Mouse (Mus musculus) kidney, postnatal 0 days (tissue): ENCODE results near the gene Zfp454. TPM values are rescaled to one million over a fixed set of nuclear protein-coding genes. Genes with fewer than 3 reads are reported as not detected.

Experiments used
- ATAC-seq: fragments of 200-750 bp; cut with Nextera tagmentation; replicated peaks from 2 replicates; pipeline ENCODE4 v1.8.0; 2017; ENCODE audit warnings: low read depth, moderate number of reproducible peaks, moderate TSS enrichment, moderate library complexity; ENCODE audit not compliant: low FRiP score
- DNase-seq: peaks from one replicate; pipeline ENCODE4 v3.0.0-alpha.2; 2016; ENCODE audit warnings: low spot score
- H3K27ac ChIP-seq: fragments of 300-500 bp; sonication (generic); 2 replicates; pipeline ENCODE4 v1.5.1; 2014; ENCODE audit warnings: mild to moderate bottlenecking
- H3K27me3 ChIP-seq: fragments of 300-500 bp; sonication (generic); 2 replicates; pipeline ENCODE4 v1.6.1; 2014; ENCODE audit warnings: low read length, mixed read lengths; ENCODE audit not compliant: insufficient read depth
- H3K36me3 ChIP-seq: fragments of 300-500 bp; sonication (generic); 2 replicates; pipeline ENCODE4 v1.6.1; 2014; ENCODE audit warnings: low read length, mixed read lengths; ENCODE audit not compliant: insufficient read depth
- H3K4me1 ChIP-seq: fragments of 300-500 bp; sonication (generic); replicated peaks from 2 replicates; pipeline ENCODE4 v1.6.1; 2014; ENCODE audit warnings: antibody characterized with exemption, low read length, mixed read lengths; ENCODE audit not compliant: insufficient read depth
- H3K4me2 ChIP-seq: fragments of 300-500 bp; sonication (generic); 2 replicates; pipeline ENCODE4 v1.6.1; 2014; ENCODE audit warnings: mild to moderate bottlenecking, low read length, moderate library complexity, mixed read lengths
- H3K4me3 ChIP-seq: fragments of 300-500 bp; sonication (generic); replicated peaks from 2 replicates; pipeline ENCODE4 v1.5.1; 2014; ENCODE audit warnings: low read depth, low read length
- H3K9ac ChIP-seq: fragments of 300-500 bp; sonication (generic); 2 replicates; pipeline ENCODE4 v1.6.1; 2014; ENCODE audit warnings: low read depth, low read length
- H3K9me3 ChIP-seq: fragments of 300-500 bp; sonication (generic); replicated peaks from 2 replicates; pipeline ENCODE4 v1.6.1; 2016; ENCODE audit warnings: low read length, inconsistent platforms, mixed read lengths
- CTCF ChIP-seq: IDR thresholded peaks from 2 replicates; pipeline ENCODE4 v1.5.1; 2016; ENCODE audit warnings: antibody characterized with exemption, low read depth, mild to moderate bottlenecking, moderate library complexity
- WGBS: fragments of 180-500 bp; shearing (Covaris S2); extraction: QIAGEN DNeasy Blood & Tissue Kit; methylation state at CpG from one replicate; pipeline ENCODE4 v1.1.7; 2014; 5-methylcytosine and 5-hydroxymethylcytosine counted together
- polyA plus RNA-seq: library from polyadenylated mRNA; unstranded; fragments of >200 nt; fragmentation: Nextera tagmentation; extraction: Ambion mirVana; gene quantifications from 2 replicates; pipeline ENCODE4 v1.2.1, GENCODE M21; 2015

Gene Zfp454
- polyA plus RNA-seq = 5.8 and 7.4 TPM in 2 replicates

- H3K27me3 ChIP-seq = no peaks in the 10 kb centered on the region
- H3K36me3 ChIP-seq = peaks cover 6% of the 10 kb centered on the region; the same call in 1 of the 2 replicates
- peak; percentile 91 for ATAC-seq
- H3K4me1 ChIP-seq = 0 out of 2 replicates have a peak, but pooled peaks cover 6% of the 10 kb centered on the region
- H3K9me3 ChIP-seq = no peaks in the 10 kb centered on the region
- 5% methylated on average over 26 of the region's 26 CpGs for WGBS
- no peak for TF ChIP-seq CTCF
- peak within 1 kb of the TSS; percentile 47; the same call in 1 of the 2 replicates for H3K27ac ChIP-seq
- H3K4me3 ChIP-seq = peak within 1 kb of the TSS; percentile 37
- H3K4me2 ChIP-seq = peak within 1 kb of the TSS; percentile 76
- peak within 1 kb of the TSS; percentile 57 for H3K9ac ChIP-seq
- DNase-seq = peak; percentile 96
Measured at GRCm38 (mm10) chr11:50887390-50888128, at the start of gene Zfp454. TSS of gene Zfp454 (minus strand) at chr11:50887651.

- H3K9ac ChIP-seq = no peak overlapping the region
- no peaks in the 10 kb centered on the region for H3K27me3 ChIP-seq
- WGBS = 72% methylated on average over 1 of the region's 1 CpGs
- no peaks in the 10 kb centered on the region for H3K36me3 ChIP-seq
- H3K9me3 ChIP-seq = no peaks in the 10 kb centered on the region
- no peak for TF ChIP-seq CTCF
- H3K27ac ChIP-seq = no peak overlapping the region
- DNase-seq (no peak), ATAC-seq (no peak)
- H3K4me1 ChIP-seq = no peaks in the 10 kb centered on the region
- no peak overlapping the region for H3K4me3 ChIP-seq
- H3K4me2 ChIP-seq = no peak overlapping the region
Measured at GRCm38 (mm10) chr11:50932040-50932439, 44.6 kb upstream of the Zfp454 start.

- Histone ChIP-seq H3K4me2 (peak within 1 kb of the TSS; percentile 96), H3K27ac (peak within 1 kb of the TSS; percentile 42), H3K4me3 (peak within 1 kb of the TSS; percentile 72), H3K36me3 (no peaks in the 10 kb centered on the region), H3K9ac (peak within 1 kb of the TSS; percentile 57), H3K4me1 (no peaks in the 10 kb centered on the region), H3K27me3 (no peaks in the 10 kb centered on the region), H3K9me3 (no peaks in the 10 kb centered on the region)
- TF ChIP-seq CTCF = no peak
- DNase-seq = peak; percentile 92
- peak; percentile 89 for ATAC-seq
- 1% methylated on average over 18 of the region's 18 CpGs for WGBS
Measured at GRCm38 (mm10) chr11:50931451-50931866, 44.0 kb upstream of the Zfp454 start, which contains the start of gene Zfp354b. TSS of gene Zfp354b (minus strand) at chr11:50931633.

GRCm38 (mm10) chr11:50931021-50931420 lies 43.6 kb upstream of the Zfp454 start:
- DNase-seq = peak; percentile 34

GRCm38 (mm10) chr11:50930469-50931014 lies 43.1 kb upstream of the Zfp454 start:
- Histone ChIP-seq H3K9me3 (no peaks in the 10 kb centered on the region), H3K4me3 (peak overlapping the region; percentile 72), H3K27ac (no peak overlapping the region), H3K27me3 (no peaks in the 10 kb centered on the region), H3K4me2 (peak overlapping the region; percentile 96), H3K36me3 (no peaks in the 10 kb centered on the region), H3K4me1 (no peaks in the 10 kb centered on the region), H3K9ac (peak overlapping the region; percentile 57)
- no peak for ATAC-seq
- TF ChIP-seq CTCF = no peak
- peak; percentile 8 for DNase-seq
- WGBS = 13% methylated on average over 14 of the region's 14 CpGs

More at GRCm38 (mm10) chr11:50931021-50931420, 43.6 kb upstream of the Zfp454 start:
- peak overlapping the region; percentile 57 for H3K9ac ChIP-seq
- TF ChIP-seq CTCF = no peak
- ATAC-seq = peak; percentile 62
- H3K4me1 ChIP-seq = no peaks in the 10 kb centered on the region
- under 1% methylated on average over 16 of the region's 16 CpGs for WGBS
- no peaks in the 10 kb centered on the region for H3K36me3 ChIP-seq
- H3K9me3 ChIP-seq = no peaks in the 10 kb centered on the region
- peak overlapping the region; percentile 96 for H3K4me2 ChIP-seq
- H3K27me3 ChIP-seq = no peaks in the 10 kb centered on the region
- H3K4me3 ChIP-seq = peak overlapping the region; percentile 72
- peak overlapping the region; percentile 42 for H3K27ac ChIP-seq

- H3K9ac ChIP-seq = peak within 1 kb of the TSS; percentile 78
- H3K27me3 ChIP-seq = no peaks in the 10 kb centered on the region
- H3K27ac ChIP-seq = peak within 1 kb of the TSS; percentile 87
- ATAC-seq (peak; percentile 95), DNase-seq (peak; percentile 95)
- WGBS = under 1% methylated on average over 47 of the region's 47 CpGs
- H3K4me2 ChIP-seq = peak within 1 kb of the TSS; percentile 72
- H3K4me1 ChIP-seq = no peaks in the 10 kb centered on the region
- peak; percentile 67 for TF ChIP-seq CTCF
- no peaks in the 10 kb centered on the region for H3K9me3 ChIP-seq
- H3K4me3 ChIP-seq = peak within 1 kb of the TSS; percentile 80
- H3K36me3 ChIP-seq = peaks cover 12% of the 10 kb centered on the region
Measured at GRCm38 (mm10) chr11:50915671-50916320, 28.3 kb upstream of the Zfp454 start, which contains the start of gene Zfp2. TSS of gene Zfp2 (minus strand) at chr11:50916165.
